Mouse (Mus musculus) midbrain, embryonic 10.5 days (tissue): ENCODE results near the gene Arhgef28. TPM values are rescaled to one million over a fixed set of nuclear protein-coding genes. Genes with fewer than 3 reads are reported as not detected.

Source experiments
- DNase-seq: peaks from one replicate; pipeline ENCODE4 v3.0.0-alpha.2; 2017; ENCODE audit warnings: low spot score
- H3K27ac ChIP-seq: fragments of 300-500 bp; sonication (generic); replicated peaks from 2 replicates; pipeline ENCODE4 v1.5.1; 2016; ENCODE audit warnings: mild to moderate bottlenecking
- H3K27me3 ChIP-seq: fragments of 300-500 bp; sonication (generic); 2 replicates; pipeline ENCODE4 v1.6.1; 2016; ENCODE audit warnings: low read depth, mild to moderate bottlenecking; ENCODE audit not compliant: poor library complexity, severe bottlenecking
- H3K36me3 ChIP-seq: fragments of 300-500 bp; sonication (generic); 2 replicates; pipeline ENCODE4 v1.6.1; 2016; ENCODE audit warnings: mild to moderate bottlenecking, moderate library complexity
- H3K4me1 ChIP-seq: fragments of 300-500 bp; sonication (generic); 2 replicates; pipeline ENCODE4 v1.6.1; 2016
- H3K4me3 ChIP-seq: fragments of 300-500 bp; sonication (generic); 2 replicates; pipeline ENCODE4 v1.5.1; 2016; ENCODE audit warnings: mild to moderate bottlenecking, moderate library complexity
- H3K9me3 ChIP-seq: fragments of 300-500 bp; sonication (generic); replicated peaks from 2 replicates; pipeline ENCODE4 v1.6.1; 2016; ENCODE audit warnings: mild to moderate bottlenecking
- WGBS: fragments of 180-500 bp; shearing (Covaris S2); methylation state at CpG from one replicate; pipeline ENCODE4 v1.1.7; 2016; 5-methylcytosine and 5-hydroxymethylcytosine counted together
- polyA plus RNA-seq: library from polyadenylated mRNA; unstranded; fragments of >200 nt; fragmentation: Nextera tagmentation; extraction: Ambion mirVana; gene quantifications from 2 replicates; pipeline ENCODE4 v1.2.1, GENCODE M21; 2016

Arhgef28 gene
- polyA plus RNA-seq, 1 experiment from 2014 or later, result 8.9 TPM

GRCm38 (mm10) chr13:98208842-98209241 lies 2.6 kb upstream of the Arhgef28 start:
- H3K4me1 ChIP-seq, result peaks cover 25% of the 10 kb centered on the region
- WGBS, result 42% methylated on average over 9 of the region's 9 CpGs
- DNase-seq, result peak; percentile 46
- H3K27me3 ChIP-seq, result peaks cover 33% of the 10 kb centered on the region
- no peaks in the 10 kb centered on the region for H3K9me3 ChIP-seq
- H3K4me3 ChIP-seq, result no peak overlapping the region
- no peak overlapping the region for H3K27ac ChIP-seq
- H3K36me3 ChIP-seq, result no peaks in the 10 kb centered on the region

DNA sequence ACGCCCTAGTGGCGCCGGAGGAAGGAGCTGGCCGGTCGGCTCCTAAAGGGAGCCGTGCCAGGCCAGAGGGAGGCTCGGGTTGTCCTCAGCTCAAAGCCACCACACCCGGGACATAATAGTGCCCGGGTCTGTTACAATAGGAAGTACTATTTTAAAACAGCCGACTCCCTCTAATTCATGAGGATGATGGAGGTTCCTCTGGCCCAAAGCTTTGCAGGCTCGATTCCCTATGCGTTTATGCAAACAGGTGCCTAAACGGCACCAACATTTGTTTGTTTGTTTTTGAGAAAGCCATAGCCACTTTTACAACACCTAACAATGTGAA lies 269 bp upstream of the Arhgef28 start:
- Histone ChIP-seq H3K27me3 (peaks cover 36% of the 10 kb centered on the region), H3K36me3 (no peaks in the 10 kb centered on the region), H3K4me1 (peaks cover 31% of the 10 kb centered on the region), H3K4me3 (peak overlapping the region; percentile 69), H3K27ac (peak overlapping the region; percentile 90), H3K9me3 (no peaks in the 10 kb centered on the region)
- 4% methylated on average over 13 of the region's 13 CpGs for WGBS
- no peak for DNase-seq

- peaks cover 36% of the 10 kb centered on the region for H3K27me3 ChIP-seq
- peaks cover 40% of the 10 kb centered on the region for H3K4me1 ChIP-seq
- peak; percentile 50 for DNase-seq
- no peaks in the 10 kb centered on the region for H3K9me3 ChIP-seq
- peak overlapping the region; percentile 69 for H3K4me3 ChIP-seq
- peak overlapping the region; percentile 90 for H3K27ac ChIP-seq
- no peaks in the 10 kb centered on the region for H3K36me3 ChIP-seq
- 26% methylated on average over 8 of the region's 8 CpGs for WGBS
Measured at GRCm38 (mm10) chr13:98205111-98205510, 1.1 kb downstream of the Arhgef28 start.

- Histone ChIP-seq H3K9me3 (no peaks in the 10 kb centered on the region), H3K4me1 (peaks cover 45% of the 10 kb centered on the region), H3K4me3 (no peak overlapping the region), H3K27ac (no peak overlapping the region), H3K27me3 (peaks cover 36% of the 10 kb centered on the region), H3K36me3 (no peaks in the 10 kb centered on the region)
- WGBS, result 86% methylated on average over 8 of the region's 8 CpGs
- DNase-seq, result no peak
Measured at GRCm38 (mm10) chr13:98204371-98204770, 1.9 kb downstream of the Arhgef28 start.

DNA sequence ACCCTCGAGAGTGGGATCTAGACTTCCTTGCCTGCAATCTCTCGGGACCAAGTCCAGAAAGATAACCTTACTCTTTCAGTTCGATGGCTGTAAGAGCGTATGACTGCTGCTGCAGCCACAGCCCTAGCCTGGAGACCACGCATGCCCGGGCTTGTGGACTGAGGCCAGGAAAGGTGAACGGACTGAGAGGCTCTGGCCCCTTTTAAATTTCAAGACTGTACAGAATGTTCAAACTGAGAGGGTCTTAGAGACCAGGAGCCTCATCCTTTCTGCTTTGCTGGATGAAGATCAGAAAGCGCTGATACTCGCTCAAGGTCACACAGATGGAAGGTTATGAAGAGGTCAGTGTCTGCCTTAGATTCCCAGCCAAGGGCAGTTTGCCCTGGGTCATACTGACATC lies 4.8 kb downstream of the Arhgef28 start:
- no peaks in the 10 kb centered on the region for H3K36me3 ChIP-seq
- WGBS, result 68% methylated on average over 9 of the region's 9 CpGs
- H3K4me1 ChIP-seq, result peaks cover 38% of the 10 kb centered on the region
- H3K27ac ChIP-seq, result no peak overlapping the region
- no peak for DNase-seq
- peaks cover 20% of the 10 kb centered on the region for H3K27me3 ChIP-seq
- no peak overlapping the region for H3K4me3 ChIP-seq
- H3K9me3 ChIP-seq, result no peaks in the 10 kb centered on the region

- Histone ChIP-seq H3K9me3 (no peaks in the 10 kb centered on the region), H3K27me3 (no peaks in the 10 kb centered on the region), H3K27ac (no peak overlapping the region), H3K4me1 (peaks cover 3% of the 10 kb centered on the region; the same call in 1 of the 2 replicates), H3K36me3 (no peaks in the 10 kb centered on the region), H3K4me3 (no peak overlapping the region)
- 79% methylated on average over 10 of the region's 10 CpGs for WGBS
- DNase-seq, result no peak
Measured at GRCm38 (mm10) chr13:98192596-98192995, 13.6 kb downstream of the Arhgef28 start.

GRCm38 (mm10) chr13:98188500-98188899 lies 17.7 kb downstream of the Arhgef28 start:
- H3K27ac ChIP-seq, result no peak overlapping the region
- no peaks in the 10 kb centered on the region for H3K9me3 ChIP-seq
- WGBS, result 94% methylated on average over 2 of the region's 2 CpGs
- no peak for DNase-seq
- H3K4me3 ChIP-seq, result no peak overlapping the region
- H3K4me1 ChIP-seq, result peaks cover 9% of the 10 kb centered on the region
- H3K36me3 ChIP-seq, result no peaks in the 10 kb centered on the region
- H3K27me3 ChIP-seq, result no peaks in the 10 kb centered on the region

DNA sequence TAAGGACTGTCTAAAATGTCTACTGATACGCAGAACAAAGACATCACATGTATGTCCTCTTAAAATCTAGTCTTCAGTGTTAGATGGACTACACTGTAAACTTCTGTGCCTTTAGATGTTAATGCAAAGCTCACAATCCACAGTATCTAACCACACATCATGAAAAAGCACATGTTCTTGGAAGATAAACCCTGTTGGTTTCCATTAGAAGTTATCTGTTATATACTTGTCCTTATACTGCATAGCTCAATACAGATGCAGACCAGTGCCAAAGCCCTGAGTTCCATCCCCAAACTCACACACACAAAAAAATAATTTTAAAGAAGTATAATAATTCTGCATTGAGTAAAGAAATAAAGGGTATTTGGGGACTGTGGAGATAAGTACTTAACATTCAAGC lies 18.3 kb downstream of the Arhgef28 start:
- WGBS, result 98% methylated on average over 1 of the region's 1 CpGs
- Histone ChIP-seq H3K4me1 (peaks cover 9% of the 10 kb centered on the region), H3K4me3 (no peak overlapping the region), H3K27ac (no peak overlapping the region), H3K9me3 (no peaks in the 10 kb centered on the region), H3K27me3 (no peaks in the 10 kb centered on the region), H3K36me3 (no peaks in the 10 kb centered on the region)
- DNase-seq, result no peak

DNA sequence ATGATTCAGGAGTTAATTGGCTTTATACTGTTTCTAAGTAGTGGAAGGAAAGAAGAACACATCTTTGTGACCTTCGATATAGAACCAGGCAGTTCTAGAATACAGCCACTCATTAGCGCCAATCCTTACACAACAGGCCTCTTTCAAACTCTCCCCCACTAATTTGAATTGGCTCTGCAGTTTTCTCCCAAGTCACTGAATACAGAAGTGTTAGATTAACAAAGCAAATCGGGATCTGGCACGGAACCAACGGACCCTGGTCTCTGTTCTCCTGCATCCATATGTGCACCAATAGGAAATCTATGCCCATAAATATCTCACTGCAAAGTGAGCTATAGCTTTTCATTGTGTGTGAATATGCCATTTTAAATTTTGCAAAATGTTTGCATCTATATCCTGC lies 20.1 kb downstream of the Arhgef28 start:
- DNase-seq, result no peak
- Histone ChIP-seq H3K4me3 (no peak overlapping the region), H3K9me3 (no peaks in the 10 kb centered on the region), H3K36me3 (no peaks in the 10 kb centered on the region), H3K27me3 (no peaks in the 10 kb centered on the region), H3K4me1 (peaks cover 5% of the 10 kb centered on the region), H3K27ac (no peak overlapping the region)
- 78% methylated on average over 5 of the region's 5 CpGs for WGBS

DNA sequence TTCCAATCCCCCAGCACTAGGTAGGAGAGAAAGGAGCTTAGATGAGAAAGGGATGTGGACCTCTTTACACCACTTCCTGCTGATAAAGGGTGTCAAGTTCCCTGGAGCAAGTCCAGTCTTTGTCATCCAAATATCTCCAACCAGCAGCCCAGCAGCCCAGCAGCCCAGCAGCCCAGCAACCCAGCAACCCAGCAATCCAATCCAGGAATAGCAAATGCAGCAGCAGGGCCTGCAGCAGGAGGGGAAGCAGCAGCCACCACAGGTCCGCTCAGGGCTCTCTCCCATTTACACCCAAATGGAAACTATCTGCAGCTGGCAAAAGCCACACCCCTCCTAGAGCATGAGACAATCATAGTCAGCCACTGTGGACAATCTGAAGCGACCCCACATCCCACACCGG lies 21.6 kb downstream of the Arhgef28 start:
- Histone ChIP-seq H3K27ac (no peak overlapping the region), H3K4me1 (peaks cover 5% of the 10 kb centered on the region), H3K9me3 (no peaks in the 10 kb centered on the region), H3K4me3 (no peak overlapping the region), H3K36me3 (no peaks in the 10 kb centered on the region), H3K27me3 (no peaks in the 10 kb centered on the region)
- 27% methylated on average over 3 of the region's 3 CpGs for WGBS
- no peak for DNase-seq

- Histone ChIP-seq H3K4me1 (peaks cover 5% of the 10 kb centered on the region), H3K36me3 (no peaks in the 10 kb centered on the region), H3K4me3 (no peak overlapping the region), H3K9me3 (no peaks in the 10 kb centered on the region), H3K27ac (no peak overlapping the region), H3K27me3 (no peaks in the 10 kb centered on the region)
- WGBS, result 90% methylated on average over 21 of the region's 21 CpGs
- no peak for DNase-seq
Measured at GRCm38 (mm10) chr13:98183157-98183878, 22.9 kb downstream of the Arhgef28 start.

DNA sequence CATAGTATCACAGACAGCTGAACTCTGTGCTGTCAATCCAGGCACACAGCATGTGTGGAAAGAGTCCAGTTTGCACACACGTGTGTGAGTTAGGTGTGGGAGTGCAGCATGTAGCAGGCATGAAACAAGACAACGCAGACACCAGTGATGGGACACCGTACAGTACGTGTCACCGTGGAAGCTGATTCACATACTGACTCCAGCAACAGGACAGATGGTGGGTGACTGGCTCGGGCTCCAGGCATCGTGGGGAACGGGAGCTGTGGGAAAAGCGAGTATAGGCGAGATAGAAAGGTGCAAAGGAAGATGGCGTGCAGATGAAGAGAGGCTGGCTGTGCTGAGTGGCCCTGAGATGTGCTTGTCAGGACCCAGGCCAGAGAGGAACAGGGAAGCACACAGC lies 23.9 kb downstream of the Arhgef28 start:
- no peaks in the 10 kb centered on the region for H3K27me3 ChIP-seq

GRCm38 (mm10) chr13:98180636-98181035 lies 25.6 kb downstream of the Arhgef28 start:
- no peaks in the 10 kb centered on the region for H3K9me3 ChIP-seq
- H3K36me3 ChIP-seq, result no peaks in the 10 kb centered on the region
- DNase-seq, result no peak
- H3K27me3 ChIP-seq, result no peaks in the 10 kb centered on the region
- WGBS, result 90% methylated on average over 8 of the region's 8 CpGs
- H3K27ac ChIP-seq, result no peak overlapping the region
- no peak overlapping the region for H3K4me3 ChIP-seq
- H3K4me1 ChIP-seq, result peaks cover 5% of the 10 kb centered on the region

More for the DNA sequence above, 23.9 kb downstream of the Arhgef28 start:
- H3K4me3 ChIP-seq, result no peak overlapping the region
- no peaks in the 10 kb centered on the region for H3K9me3 ChIP-seq
- 92% methylated on average over 11 of the region's 11 CpGs for WGBS
- H3K36me3 ChIP-seq, result no peaks in the 10 kb centered on the region
- no peak for DNase-seq
- H3K27ac ChIP-seq, result no peak overlapping the region
- H3K4me1 ChIP-seq, result peaks cover 5% of the 10 kb centered on the region
